Mouse (Mus musculus) midbrain, embryonic 13.5 days (tissue): ENCODE measurements at regions not wholly inside any gene's neighbourhood (a gene's known extent, or its start where the extent isn't known, plus 50 kb on each side); places are given as distances from the start of the nearest gene placed in this dataset.

Source experiments
- ATAC-seq: fragments of 200-750 bp; cut with Nextera tagmentation; 2 replicates; pipeline ENCODE4 v1.8.0; 2017; ENCODE audit warnings: mild to moderate bottlenecking, moderate TSS enrichment, moderate library complexity
- H3K27ac ChIP-seq: fragments of 300-500 bp; sonication (generic); 2 replicates; pipeline ENCODE4 v1.5.1; 2015; ENCODE audit warnings: inconsistent platforms, mild to moderate bottlenecking, moderate library complexity
- H3K27me3 ChIP-seq: fragments of 300-500 bp; sonication (generic); 2 replicates; pipeline ENCODE4 v1.6.1; 2015; ENCODE audit warnings: mild to moderate bottlenecking, inconsistent platforms
- H3K36me3 ChIP-seq: fragments of 300-500 bp; sonication (generic); 2 replicates; pipeline ENCODE4 v1.6.1; 2015; ENCODE audit warnings: mild to moderate bottlenecking, inconsistent platforms
- H3K4me1 ChIP-seq: fragments of 300-500 bp; sonication (generic); replicated peaks from 2 replicates; pipeline ENCODE4 v1.6.1; 2015; ENCODE audit warnings: inconsistent platforms
- H3K4me2 ChIP-seq: fragments of 300-500 bp; sonication (generic); replicated peaks from 2 replicates; pipeline ENCODE4 v1.6.1; 2015; ENCODE audit warnings: moderate library complexity, mild to moderate bottlenecking, inconsistent platforms
- H3K4me3 ChIP-seq: fragments of 300-500 bp; sonication (generic); replicated peaks from 2 replicates; pipeline ENCODE4 v1.5.1; 2015; ENCODE audit warnings: mild to moderate bottlenecking, inconsistent platforms
- H3K9ac ChIP-seq: fragments of 300-500 bp; sonication (generic); replicated peaks from 2 replicates; pipeline ENCODE4 v1.6.1; 2015; ENCODE audit warnings: mild to moderate bottlenecking, inconsistent platforms
- H3K9me3 ChIP-seq: fragments of 300-500 bp; sonication (generic); 2 replicates; pipeline ENCODE4 v1.6.1; 2016; ENCODE audit warnings: mild to moderate bottlenecking, inconsistent platforms
- WGBS: fragments of 180-500 bp; shearing (Covaris S2); methylation state at CpG from one replicate; pipeline ENCODE4 v1.1.7; 2015; 5-methylcytosine and 5-hydroxymethylcytosine counted together

DNA sequence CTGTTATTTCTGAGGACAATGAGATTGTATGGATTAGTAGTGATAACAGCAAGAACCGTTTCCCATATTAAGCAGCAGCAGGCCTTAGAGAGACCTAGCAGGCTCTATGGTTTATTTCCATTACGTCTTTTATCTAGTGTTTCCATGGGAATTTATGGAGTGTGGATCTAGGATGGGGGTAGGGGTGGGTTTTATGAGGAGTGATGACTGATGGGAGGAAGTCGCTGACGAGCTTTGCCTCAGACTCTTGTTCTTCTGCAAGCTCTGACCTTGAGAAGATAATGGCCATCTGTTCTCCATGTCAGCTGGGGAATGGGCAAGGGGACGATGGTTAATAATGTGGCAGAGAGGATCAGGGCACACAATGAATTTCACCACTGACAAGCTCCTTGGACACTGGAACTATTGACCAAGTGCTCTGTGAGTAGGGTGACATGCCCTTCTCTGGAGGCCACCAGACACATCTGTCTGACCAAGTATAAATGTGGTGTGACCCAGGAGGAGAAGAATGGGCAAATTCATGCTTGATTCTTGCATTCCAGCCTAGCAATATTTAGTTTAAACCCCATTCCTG is 243.9 kb upstream of the Tnp1 start:
- no peak for ATAC-seq
- Histone ChIP-seq H3K4me1 (no peaks in the 10 kb centered on the region), H3K9me3 (no peaks in the 10 kb centered on the region), H3K27me3 (no peaks in the 10 kb centered on the region), H3K4me2 (no peak overlapping the region), H3K36me3 (no peaks in the 10 kb centered on the region), H3K4me3 (no peak overlapping the region), H3K9ac (no peak overlapping the region), H3K27ac (no peak overlapping the region)
- WGBS = 67% methylated on average over 5 of the region's 5 CpGs

GRCm38 (mm10) chr1:73257263-73257662 is 241.6 kb upstream of the Tnp1 start:
- no peak overlapping the region for H3K9ac ChIP-seq
- H3K36me3 ChIP-seq = no peaks in the 10 kb centered on the region
- WGBS = 68% methylated on average over 2 of the region's 2 CpGs
- no peak overlapping the region for H3K4me2 ChIP-seq
- H3K27me3 ChIP-seq = no peaks in the 10 kb centered on the region
- H3K27ac ChIP-seq = no peak overlapping the region
- H3K9me3 ChIP-seq = no peaks in the 10 kb centered on the region
- no peaks in the 10 kb centered on the region for H3K4me1 ChIP-seq
- no peak overlapping the region for H3K4me3 ChIP-seq
- no peak for ATAC-seq

DNA sequence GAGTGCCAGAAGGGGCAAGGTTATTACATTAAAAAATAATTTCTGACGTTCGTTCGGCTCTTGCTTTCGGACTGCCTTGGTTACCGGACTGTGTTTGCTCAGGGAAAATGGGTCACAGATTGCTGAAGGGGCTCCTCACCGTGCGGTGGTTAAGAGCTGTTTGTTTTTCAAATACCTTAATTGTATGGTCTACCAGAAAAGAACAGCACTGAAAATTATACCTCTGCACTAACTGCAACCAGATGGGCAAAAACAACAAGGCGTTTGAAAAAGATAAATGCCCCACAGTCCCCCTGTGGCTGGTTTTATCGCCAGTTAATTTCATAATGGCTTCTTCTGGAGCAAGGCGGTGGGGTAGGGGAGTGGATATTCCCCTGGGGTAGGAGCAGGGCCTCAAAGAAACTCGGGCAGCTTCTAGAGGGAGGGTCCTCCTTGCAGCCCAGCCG is 236.2 kb upstream of the Tnp1 start:
- Histone ChIP-seq H3K27ac (no peak overlapping the region), H3K4me2 (no peak overlapping the region), H3K36me3 (no peaks in the 10 kb centered on the region), H3K4me3 (no peak overlapping the region), H3K9me3 (no peaks in the 10 kb centered on the region), H3K27me3 (no peaks in the 10 kb centered on the region), H3K9ac (no peak overlapping the region), H3K4me1 (no peaks in the 10 kb centered on the region)
- no peak for ATAC-seq
- 74% methylated on average over 12 of the region's 12 CpGs for WGBS

- Histone ChIP-seq H3K4me3 (no peak overlapping the region), H3K36me3 (no peaks in the 10 kb centered on the region), H3K4me1 (no peaks in the 10 kb centered on the region), H3K27ac (no peak overlapping the region), H3K4me2 (no peak overlapping the region), H3K9me3 (no peaks in the 10 kb centered on the region), H3K9ac (no peak overlapping the region), H3K27me3 (no peaks in the 10 kb centered on the region)
- no peak for ATAC-seq
- 93% methylated on average over 2 of the region's 2 CpGs for WGBS
Observed at GRCm38 (mm10) chr1:73244016-73244415, 228.3 kb upstream of the Tnp1 start.

GRCm38 (mm10) chr1:73242290-73242689 is 226.6 kb upstream of the Tnp1 start:
- no peaks in the 10 kb centered on the region for H3K9me3 ChIP-seq
- H3K9ac ChIP-seq = no peak overlapping the region
- H3K4me3 ChIP-seq = no peak overlapping the region
- 96% methylated on average over 9 of the region's 9 CpGs for whole genome bisulfite sequencing
- no peaks in the 10 kb centered on the region for H3K36me3 ChIP-seq
- H3K27ac ChIP-seq = no peak overlapping the region
- no peak for ATAC-seq
- no peaks in the 10 kb centered on the region for H3K27me3 ChIP-seq
- no peak overlapping the region for H3K4me2 ChIP-seq
- H3K4me1 ChIP-seq = no peaks in the 10 kb centered on the region

DNA sequence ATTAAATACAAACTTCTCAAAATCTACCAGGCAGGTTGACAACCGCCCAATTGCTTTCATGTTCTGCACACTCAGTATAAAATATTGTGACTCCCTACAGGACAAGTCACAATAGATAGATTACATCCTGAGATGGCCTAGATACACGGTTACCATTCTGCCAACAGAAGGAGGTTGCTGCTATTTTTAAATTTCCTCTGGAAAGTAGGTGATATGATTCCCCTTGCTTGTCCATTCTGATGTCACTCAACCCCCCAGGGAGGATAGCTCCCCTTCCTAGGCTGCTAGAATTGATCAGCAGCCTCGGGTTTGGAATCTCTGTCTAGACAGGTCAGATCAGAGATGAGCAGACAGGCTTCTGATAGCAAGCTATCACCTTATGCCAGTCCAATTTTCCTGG is 221.2 kb upstream of the Tnp1 start:
- no peaks in the 10 kb centered on the region for H3K9me3 ChIP-seq
- H3K27ac ChIP-seq = no peak overlapping the region
- no peak for ATAC-seq
- H3K4me3 ChIP-seq = no peak overlapping the region
- no peaks in the 10 kb centered on the region for H3K4me1 ChIP-seq
- no peaks in the 10 kb centered on the region for H3K27me3 ChIP-seq
- H3K9ac ChIP-seq = no peak overlapping the region
- H3K36me3 ChIP-seq = no peaks in the 10 kb centered on the region
- H3K4me2 ChIP-seq = no peak overlapping the region
- 79% methylated on average over 3 of the region's 3 CpGs for WGBS

GRCm38 (mm10) chr1:73233636-73234035 is 217.9 kb upstream of the Tnp1 start:
- Histone ChIP-seq H3K9ac (no peak overlapping the region), H3K36me3 (no peaks in the 10 kb centered on the region), H3K4me3 (no peak overlapping the region), H3K4me2 (no peak overlapping the region), H3K27ac (no peak overlapping the region), H3K4me1 (no peaks in the 10 kb centered on the region), H3K9me3 (peaks cover 6% of the 10 kb centered on the region; the same call in 1 of the 2 replicates), H3K27me3 (no peaks in the 10 kb centered on the region)
- ATAC-seq = no peak

DNA sequence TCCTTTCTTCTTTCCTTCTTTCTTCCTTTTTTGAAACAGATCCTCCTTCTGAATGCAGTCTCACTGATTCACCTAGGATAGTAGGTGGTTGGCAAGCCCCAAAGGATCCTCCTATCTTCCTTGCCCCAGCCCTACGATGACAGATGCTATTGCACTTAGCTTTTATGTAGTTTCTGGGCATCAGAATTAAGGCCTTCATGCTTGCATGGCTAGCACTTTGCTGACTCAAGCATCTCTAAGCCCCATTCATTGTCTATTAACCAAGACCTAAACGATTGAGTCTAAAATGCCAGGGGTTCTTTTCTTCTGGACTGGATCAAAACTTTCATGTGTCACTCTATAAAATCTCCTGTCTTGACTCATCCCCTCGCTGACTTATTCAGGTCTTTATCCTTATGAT is 217.3 kb upstream of the Tnp1 start:
- ATAC-seq = no peak
- no peaks in the 10 kb centered on the region for H3K36me3 ChIP-seq
- no peak overlapping the region for H3K9ac ChIP-seq
- no peak overlapping the region for H3K4me2 ChIP-seq
- no peaks in the 10 kb centered on the region for H3K27me3 ChIP-seq
- no peak overlapping the region for H3K27ac ChIP-seq
- no peaks in the 10 kb centered on the region for H3K4me1 ChIP-seq
- WGBS = 73% methylated on average over 3 of the region's 3 CpGs
- H3K9me3 ChIP-seq = peaks cover 9% of the 10 kb centered on the region; the same call in 1 of the 2 replicates
- H3K4me3 ChIP-seq = no peak overlapping the region

GRCm38 (mm10) chr1:73230611-73231010 is 214.9 kb upstream of the Tnp1 start:
- Histone ChIP-seq H3K4me1 (no peaks in the 10 kb centered on the region), H3K4me3 (no peak overlapping the region), H3K9ac (no peak overlapping the region), H3K9me3 (peaks cover 9% of the 10 kb centered on the region; the same call in 1 of the 2 replicates), H3K4me2 (no peak overlapping the region), H3K27ac (no peak overlapping the region), H3K27me3 (no peaks in the 10 kb centered on the region), H3K36me3 (no peaks in the 10 kb centered on the region)
- no peak for ATAC-seq
- 60% methylated on average over 1 of the region's 1 CpGs for WGBS

GRCm38 (mm10) chr1:73227246-73227645 is 211.5 kb upstream of the Tnp1 start:
- no peak overlapping the region for H3K27ac ChIP-seq
- H3K4me2 ChIP-seq = no peak overlapping the region
- H3K4me1 ChIP-seq = no peaks in the 10 kb centered on the region
- no peak overlapping the region for H3K4me3 ChIP-seq
- H3K9me3 ChIP-seq = peaks cover 9% of the 10 kb centered on the region; the same call in 1 of the 2 replicates
- H3K9ac ChIP-seq = no peak overlapping the region
- ATAC-seq = no peak
- WGBS = 97% methylated on average over 8 of the region's 8 CpGs
- no peaks in the 10 kb centered on the region for H3K27me3 ChIP-seq
- no peaks in the 10 kb centered on the region for H3K36me3 ChIP-seq

- 43% methylated on average over 2 of the region's 2 CpGs for WGBS
- Histone ChIP-seq H3K4me2 (no peak overlapping the region), H3K36me3 (no peaks in the 10 kb centered on the region), H3K4me3 (no peak overlapping the region), H3K9me3 (no peaks in the 10 kb centered on the region), H3K9ac (no peak overlapping the region), H3K27ac (no peak overlapping the region), H3K27me3 (no peaks in the 10 kb centered on the region), H3K4me1 (no peaks in the 10 kb centered on the region)
- ATAC-seq = no peak
Observed at GRCm38 (mm10) chr1:73221863-73222262, 206.2 kb upstream of the Tnp1 start.

GRCm38 (mm10) chr1:73214305-73214946 is 198.7 kb upstream of the Tnp1 start:
- WGBS = 94% methylated on average over 5 of the region's 5 CpGs
- Histone ChIP-seq H3K9ac (no peak overlapping the region), H3K27me3 (no peaks in the 10 kb centered on the region), H3K4me3 (no peak overlapping the region), H3K27ac (no peak overlapping the region), H3K9me3 (no peaks in the 10 kb centered on the region), H3K36me3 (no peaks in the 10 kb centered on the region), H3K4me2 (no peak overlapping the region), H3K4me1 (no peaks in the 10 kb centered on the region)
- no peak for ATAC-seq

- WGBS = 91% methylated on average over 8 of the region's 8 CpGs
Observed at GRCm38 (mm10) chr1:73207421-73207820, 191.7 kb upstream of the Tnp1 start.

More at GRCm38 (mm10) chr1:73207421-73207820, 191.7 kb upstream of the Tnp1 start:
- no peak for ATAC-seq
- no peak overlapping the region for H3K27ac ChIP-seq
- no peaks in the 10 kb centered on the region for H3K36me3 ChIP-seq
- no peaks in the 10 kb centered on the region for H3K9me3 ChIP-seq
- no peaks in the 10 kb centered on the region for H3K4me1 ChIP-seq
- H3K4me2 ChIP-seq = no peak overlapping the region
- no peak overlapping the region for H3K9ac ChIP-seq
- no peak overlapping the region for H3K4me3 ChIP-seq
- no peaks in the 10 kb centered on the region for H3K27me3 ChIP-seq
